Mouse (Mus musculus): ENCODE measurements around the gene Akap8.

GRCm38 (mm10) chr17:32267617-32268016 is 53.4 kb downstream of the Akap8 start:
- TF ChIP-seq CTCF (IDR thresholded peaks at IDR 0.05; ENCODE audit: control insufficient read depth, insufficient read depth, low read length) (no peak), POLR2A (IDR thresholded peaks at IDR 0.05; ENCODE audit: borderline replicate concordance, control insufficient read depth, low read depth, low read length) (no peak)

Data from bone marrow, adult 2 months (tissue).